Mouse (Mus musculus): Measurements from ENCODE around the gene Epb41l2. TPM values are rescaled to one million over a fixed set of nuclear protein-coding genes. Genes with fewer than 3 reads are reported as not detected.

The Epb41l2 gene
- polyA plus RNA-seq (2014; fragmentation: Nextera tagmentation; extraction: Ambion mirVana) = 39.4 and 40.8 TPM in 2 replicates

- peak within 1 kb of the TSS; percentile 12; the same call in 1 of the 2 replicates for H3K27ac ChIP-seq (ENCODE audit: low read depth, low read length)
- no peaks in the 10 kb centered on the region for H3K27me3 ChIP-seq (ENCODE audit: control insufficient read depth, insufficient read depth, low read length)
- peak within 1 kb of the TSS; percentile 79 for H3K9ac ChIP-seq (ENCODE audit: low read length)
- no peaks in the 10 kb centered on the region for H3K36me3 ChIP-seq (ENCODE audit: control insufficient read depth, insufficient read depth, low read length)
- H3K4me2 ChIP-seq = peak within 1 kb of the TSS; percentile 73
- peak; percentile 95 for ATAC-seq (ENCODE audit: low FRiP score)
- peaks cover 7% of the 10 kb centered on the region for H3K4me1 ChIP-seq (ENCODE audit: control insufficient read depth, insufficient read depth, low read length)
- DNase-seq (ENCODE audit: low spot score, missing footprints) = peak; percentile 99
- under 1% methylated on average over 46 of the region's 55 CpGs for WGBS
- H3K9me3 ChIP-seq (ENCODE audit: control insufficient read depth, low read length) = no peaks in the 10 kb centered on the region
- peak within 1 kb of the TSS; percentile 81 for H3K4me3 ChIP-seq (ENCODE audit: low read depth, low read length)
Observed at GRCm38 (mm10) chr10:25359208-25359958, at the start of gene Epb41l2. Gene Epb41l2 (plus strand): TSS chr10:25359798.

DNA sequence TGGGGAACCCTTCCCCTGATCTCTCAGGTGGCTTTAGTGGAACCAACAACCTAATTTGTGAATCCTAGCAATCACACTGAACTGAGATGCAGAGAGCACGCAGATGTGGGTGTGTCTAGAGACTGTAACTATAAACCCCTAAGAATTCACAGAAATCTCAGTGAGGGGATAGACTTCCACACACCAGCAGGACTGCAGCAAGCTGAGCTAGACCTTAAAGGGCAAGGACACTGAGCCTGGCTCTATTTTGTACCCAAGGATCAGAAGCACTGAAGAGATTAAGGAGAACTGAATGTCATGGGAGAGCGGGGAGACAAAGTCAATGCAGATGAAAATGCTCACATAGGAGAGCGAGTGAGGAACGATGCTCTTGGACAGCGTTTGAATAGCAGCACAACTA, 49.6 kb upstream of the Epb41l2 start:
- Histone ChIP-seq H3K4me2 (no peak overlapping the region), H3K4me3 (ENCODE audit: low read depth, low read length) (no peak overlapping the region), H3K27me3 (ENCODE audit: control insufficient read depth, insufficient read depth, low read length) (no peaks in the 10 kb centered on the region), H3K9ac (ENCODE audit: low read length) (no peak overlapping the region), H3K4me1 (ENCODE audit: control insufficient read depth, insufficient read depth, low read length) (0 out of 2 replicates have a peak, but pooled peaks cover 2% of the 10 kb centered on the region), H3K27ac (ENCODE audit: low read depth, low read length) (no peak overlapping the region), H3K36me3 (ENCODE audit: control insufficient read depth, insufficient read depth, low read length) (no peaks in the 10 kb centered on the region), H3K9me3 (ENCODE audit: control insufficient read depth, low read length) (no peaks in the 10 kb centered on the region)
- 85% methylated on average over 5 of the region's 5 CpGs for WGBS
- no peak for ATAC-seq (ENCODE audit: low FRiP score)
- no peak for DNase-seq (ENCODE audit: low spot score, missing footprints)

DNA sequence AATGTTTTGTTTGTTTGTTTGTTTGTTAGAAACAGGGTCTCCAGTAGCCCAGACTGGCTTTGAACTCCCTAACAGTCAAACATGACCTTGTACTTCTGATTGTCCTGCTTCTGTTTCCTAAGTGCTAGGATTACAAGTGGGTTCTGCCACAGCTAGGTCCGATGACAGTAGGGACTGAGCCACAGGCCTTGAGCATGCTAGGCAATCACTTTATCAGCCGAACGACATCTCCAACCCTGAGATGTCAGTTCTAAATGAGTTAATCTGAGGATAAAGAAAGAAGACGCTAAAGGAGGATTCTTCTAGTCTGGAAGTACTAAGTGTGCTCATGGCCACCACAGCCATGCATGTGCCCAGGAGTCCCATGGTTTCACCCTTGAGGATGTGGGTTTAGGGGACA, 48.9 kb upstream of the Epb41l2 start:
- 76% methylated on average over 4 of the region's 4 CpGs for WGBS

GRCm38 (mm10) chr10:25311554-25312212, 47.9 kb upstream of the Epb41l2 start:
- no peak for DNase-seq (ENCODE audit: low spot score, missing footprints)
- peak; percentile 24; the same call in 1 of the 2 replicates for ATAC-seq (ENCODE audit: low FRiP score)
- no peak overlapping the region for H3K4me3 ChIP-seq (ENCODE audit: low read depth, low read length)
- 55% methylated on average over 9 of the region's 9 CpGs for WGBS
- H3K4me1 ChIP-seq (ENCODE audit: control insufficient read depth, insufficient read depth, low read length) = 0 out of 2 replicates have a peak, but pooled peaks cover 2% of the 10 kb centered on the region
- no peaks in the 10 kb centered on the region for H3K27me3 ChIP-seq (ENCODE audit: control insufficient read depth, insufficient read depth, low read length)
- no peak overlapping the region for H3K4me2 ChIP-seq
- no peak overlapping the region for H3K9ac ChIP-seq (ENCODE audit: low read length)
- H3K27ac ChIP-seq (ENCODE audit: low read depth, low read length) = no peak overlapping the region
- no peaks in the 10 kb centered on the region for H3K9me3 ChIP-seq (ENCODE audit: control insufficient read depth, low read length)
- H3K36me3 ChIP-seq (ENCODE audit: control insufficient read depth, insufficient read depth, low read length) = no peaks in the 10 kb centered on the region

More for the DNA sequence above, 48.9 kb upstream of the Epb41l2 start:
- DNase-seq (ENCODE audit: low spot score, missing footprints) (no peak), ATAC-seq (ENCODE audit: low FRiP score) (no peak)
- H3K9me3 ChIP-seq (ENCODE audit: control insufficient read depth, low read length) = no peaks in the 10 kb centered on the region
- no peak overlapping the region for H3K4me3 ChIP-seq (ENCODE audit: low read depth, low read length)
- no peak overlapping the region for H3K27ac ChIP-seq (ENCODE audit: low read depth, low read length)
- no peaks in the 10 kb centered on the region for H3K27me3 ChIP-seq (ENCODE audit: control insufficient read depth, insufficient read depth, low read length)
- H3K4me1 ChIP-seq (ENCODE audit: control insufficient read depth, insufficient read depth, low read length) = 0 out of 2 replicates have a peak, but pooled peaks cover 2% of the 10 kb centered on the region
- H3K4me2 ChIP-seq = no peak overlapping the region
- H3K9ac ChIP-seq (ENCODE audit: low read length) = no peak overlapping the region
- H3K36me3 ChIP-seq (ENCODE audit: control insufficient read depth, insufficient read depth, low read length) = no peaks in the 10 kb centered on the region

DNA sequence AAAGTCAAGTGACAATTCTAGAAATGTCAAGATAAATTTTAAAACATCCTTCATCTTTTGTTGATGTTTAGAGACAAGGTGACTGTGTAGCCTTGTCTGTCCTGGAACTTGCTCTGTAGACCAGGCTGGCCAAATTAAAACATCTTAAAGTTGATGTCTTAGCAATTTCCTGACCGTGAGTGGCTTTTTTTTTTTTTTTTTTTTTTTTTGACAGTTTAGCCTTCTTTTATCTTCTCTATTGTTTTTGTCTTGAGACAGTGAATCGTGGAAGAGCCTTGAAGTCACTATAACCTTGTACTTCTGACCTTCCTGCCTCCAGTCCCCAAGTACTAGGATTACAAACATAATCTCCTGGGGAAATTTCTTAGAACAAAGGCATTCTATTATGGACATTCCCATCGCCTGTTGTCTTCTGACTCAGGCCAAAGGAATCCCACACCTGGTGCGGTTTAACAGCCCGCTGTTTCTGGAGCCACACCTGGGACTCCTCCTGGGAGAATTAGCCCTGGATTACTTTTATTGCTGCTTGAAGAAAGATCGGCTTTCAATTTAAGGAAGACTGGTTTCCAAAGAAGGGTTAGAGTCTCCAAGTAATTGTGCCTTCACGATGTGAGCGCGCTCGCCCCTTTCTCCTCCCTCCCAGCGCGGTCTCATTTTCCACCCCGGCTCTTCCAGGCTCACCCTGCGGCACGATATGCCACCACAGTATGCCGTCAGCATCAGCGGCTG, 45.6 kb upstream of the Epb41l2 start:
- Histone ChIP-seq H3K36me3 (ENCODE audit: control insufficient read depth, insufficient read depth, low read length) (no peaks in the 10 kb centered on the region), H3K4me1 (ENCODE audit: control insufficient read depth, insufficient read depth, low read length) (0 out of 2 replicates have a peak, but pooled peaks cover 2% of the 10 kb centered on the region), H3K9ac (ENCODE audit: low read length) (no peak overlapping the region), H3K4me3 (ENCODE audit: low read depth, low read length) (no peak overlapping the region), H3K27me3 (ENCODE audit: control insufficient read depth, insufficient read depth, low read length) (no peaks in the 10 kb centered on the region), H3K9me3 (ENCODE audit: control insufficient read depth, low read length) (no peaks in the 10 kb centered on the region), H3K4me2 (no peak overlapping the region), H3K27ac (ENCODE audit: low read depth, low read length) (no peak overlapping the region)
- ATAC-seq (ENCODE audit: low FRiP score) (no peak), DNase-seq (ENCODE audit: low spot score, missing footprints) (peak; percentile 86)
- WGBS = 5% methylated on average over 17 of the region's 17 CpGs

GRCm38 (mm10) chr10:25317665-25318064, 41.9 kb upstream of the Epb41l2 start:
- ATAC-seq (ENCODE audit: low FRiP score) = no peak
- Histone ChIP-seq H3K36me3 (ENCODE audit: control insufficient read depth, insufficient read depth, low read length) (no peaks in the 10 kb centered on the region), H3K4me1 (ENCODE audit: control insufficient read depth, insufficient read depth, low read length) (0 out of 2 replicates have a peak, but pooled peaks cover 2% of the 10 kb centered on the region), H3K27ac (ENCODE audit: low read depth, low read length) (no peak overlapping the region), H3K9me3 (ENCODE audit: control insufficient read depth, low read length) (no peaks in the 10 kb centered on the region), H3K27me3 (ENCODE audit: control insufficient read depth, insufficient read depth, low read length) (no peaks in the 10 kb centered on the region), H3K4me3 (ENCODE audit: low read depth, low read length) (no peak overlapping the region), H3K4me2 (no peak overlapping the region), H3K9ac (ENCODE audit: low read length) (no peak overlapping the region)
- no peak for DNase-seq (ENCODE audit: low spot score, missing footprints)

DNA sequence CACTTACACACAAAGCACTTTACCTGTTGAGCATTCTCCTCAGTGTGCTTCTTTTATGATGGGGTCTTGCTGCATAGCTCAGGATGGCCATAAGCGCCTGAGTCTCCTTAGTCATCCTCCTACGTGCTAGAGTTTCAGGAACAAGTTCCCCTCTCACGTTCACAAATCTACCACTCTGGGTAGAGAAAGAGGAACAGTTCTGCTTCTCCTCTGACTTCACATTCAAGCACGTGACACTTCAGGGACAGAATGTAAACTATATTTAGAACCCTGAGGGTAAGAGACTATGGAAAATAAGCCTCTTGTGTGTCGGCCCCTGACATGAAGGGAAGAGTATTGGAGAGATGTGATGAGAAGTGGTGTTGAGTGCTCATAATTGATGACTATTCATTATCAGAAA, 41.2 kb upstream of the Epb41l2 start:
- no peaks in the 10 kb centered on the region for H3K36me3 ChIP-seq (ENCODE audit: control insufficient read depth, insufficient read depth, low read length)
- no peaks in the 10 kb centered on the region for H3K9me3 ChIP-seq (ENCODE audit: control insufficient read depth, low read length)
- H3K4me2 ChIP-seq = no peak overlapping the region
- 0 out of 2 replicates have a peak, but pooled peaks cover 2% of the 10 kb centered on the region for H3K4me1 ChIP-seq (ENCODE audit: control insufficient read depth, insufficient read depth, low read length)
- no peak overlapping the region for H3K9ac ChIP-seq (ENCODE audit: low read length)
- no peak for DNase-seq (ENCODE audit: low spot score, missing footprints)
- no peak overlapping the region for H3K4me3 ChIP-seq (ENCODE audit: low read depth, low read length)
- no peaks in the 10 kb centered on the region for H3K27me3 ChIP-seq (ENCODE audit: control insufficient read depth, insufficient read depth, low read length)
- WGBS = 87% methylated on average over 5 of the region's 5 CpGs
- no peak overlapping the region for H3K27ac ChIP-seq (ENCODE audit: low read depth, low read length)
- no peak for ATAC-seq (ENCODE audit: low FRiP score)

- no peak overlapping the region for H3K27ac ChIP-seq (ENCODE audit: low read depth, low read length)
- H3K4me1 ChIP-seq (ENCODE audit: control insufficient read depth, insufficient read depth, low read length) = no peaks in the 10 kb centered on the region
- no peaks in the 10 kb centered on the region for H3K27me3 ChIP-seq (ENCODE audit: control insufficient read depth, insufficient read depth, low read length)
- ATAC-seq (ENCODE audit: low FRiP score) (no peak), DNase-seq (ENCODE audit: low spot score, missing footprints) (no peak)
- no peaks in the 10 kb centered on the region for H3K9me3 ChIP-seq (ENCODE audit: control insufficient read depth, low read length)
- H3K9ac ChIP-seq (ENCODE audit: low read length) = no peak overlapping the region
- H3K36me3 ChIP-seq (ENCODE audit: control insufficient read depth, insufficient read depth, low read length) = no peaks in the 10 kb centered on the region
- H3K4me3 ChIP-seq (ENCODE audit: low read depth, low read length) = no peak overlapping the region
- H3K4me2 ChIP-seq = no peak overlapping the region
Observed at GRCm38 (mm10) chr10:25319531-25319930, 40.1 kb upstream of the Epb41l2 start.

DNA sequence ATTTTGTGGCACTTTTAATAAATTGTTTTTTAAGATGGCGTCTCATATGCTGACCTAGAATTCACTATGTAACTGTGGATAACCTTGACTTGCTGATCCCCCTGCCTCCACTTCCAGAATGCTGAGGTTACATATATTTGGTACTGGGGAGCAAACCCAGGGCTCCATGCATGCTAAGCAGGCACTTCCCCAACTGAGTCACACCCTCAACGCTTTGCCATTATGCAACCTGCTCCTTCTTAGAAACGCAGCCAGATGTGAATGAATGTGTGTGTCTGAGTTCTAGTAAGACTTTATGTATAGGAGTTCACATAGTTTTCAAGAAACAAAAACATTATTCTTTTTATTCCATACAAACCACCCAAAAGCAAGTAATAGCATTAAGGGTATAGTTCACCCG, 38.4 kb upstream of the Epb41l2 start:
- ATAC-seq (ENCODE audit: low FRiP score) = no peak

More for the DNA sequence above, 38.4 kb upstream of the Epb41l2 start:
- Histone ChIP-seq H3K36me3 (ENCODE audit: control insufficient read depth, insufficient read depth, low read length) (no peaks in the 10 kb centered on the region), H3K4me1 (ENCODE audit: control insufficient read depth, insufficient read depth, low read length) (no peaks in the 10 kb centered on the region), H3K9ac (ENCODE audit: low read length) (no peak overlapping the region), H3K4me2 (no peak overlapping the region), H3K27ac (ENCODE audit: low read depth, low read length) (no peak overlapping the region), H3K27me3 (ENCODE audit: control insufficient read depth, insufficient read depth, low read length) (no peaks in the 10 kb centered on the region), H3K9me3 (ENCODE audit: control insufficient read depth, low read length) (no peaks in the 10 kb centered on the region), H3K4me3 (ENCODE audit: low read depth, low read length) (no peak overlapping the region)
- DNase-seq (ENCODE audit: low spot score, missing footprints) = no peak
- WGBS = 92% methylated on average over 4 of the region's 4 CpGs
